Mouse (Mus musculus) urinary bladder, adult 18-20 months (tissue): ENCODE data around the gene Swsap1.

Source experiments
- DNase-seq, 2 experiments: peaks; one replicate each; pipeline ENCODE4 v3.0.0; 2022; ENCODE audit warnings: low spot score in 2 of 2, mixed read lengths in 2 of 2

Swsap1 gene

DNA sequence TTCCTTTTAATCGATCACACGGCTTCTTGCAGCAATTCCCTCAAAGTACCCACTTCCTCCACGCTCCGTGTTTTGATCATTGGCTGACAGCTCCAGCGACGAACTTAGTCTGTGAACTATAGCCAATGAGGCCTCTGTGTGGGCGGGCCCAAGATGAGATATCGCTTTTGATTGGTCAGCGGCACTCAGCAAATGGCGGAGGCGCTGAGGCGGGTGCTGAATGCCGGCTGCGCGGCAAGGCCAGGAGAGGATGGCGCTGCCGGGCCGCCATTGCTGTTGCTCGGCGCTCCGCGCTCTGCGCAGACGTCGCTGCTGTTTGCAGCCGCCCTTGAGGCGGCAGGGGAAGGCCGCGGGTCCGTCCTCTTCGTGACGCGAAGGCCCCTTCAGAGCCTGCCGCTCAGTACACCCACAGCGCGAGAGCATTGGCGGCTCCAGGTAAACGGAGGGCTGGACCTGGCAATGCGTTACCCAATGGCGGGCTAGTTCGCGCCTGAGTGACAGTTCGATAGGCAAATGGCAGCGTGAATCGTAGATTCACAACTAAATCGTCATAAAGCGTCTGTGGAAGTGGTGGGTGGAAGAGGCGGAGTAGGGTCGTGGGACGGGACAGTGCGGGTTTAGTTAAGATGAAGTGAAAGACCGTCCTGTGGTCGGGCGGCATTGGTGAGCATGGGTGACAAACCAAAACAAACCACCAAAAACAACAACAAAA lies at the start of gene Swsap1:
Gene Swsap1 (plus strand): TSS at position 186 of the 712 bp plus-strand sequence.
- peak; percentile 96 to 99 for DNase-seq

GRCm38 (mm10) chr9:21908216-21908615 lies 47.3 kb upstream of the Swsap1 start:
- no peak for DNase-seq

- no peak for DNase-seq
Observed at GRCm38 (mm10) chr9:21909474-21910223, 45.9 kb upstream of the Swsap1 start.

DNA sequence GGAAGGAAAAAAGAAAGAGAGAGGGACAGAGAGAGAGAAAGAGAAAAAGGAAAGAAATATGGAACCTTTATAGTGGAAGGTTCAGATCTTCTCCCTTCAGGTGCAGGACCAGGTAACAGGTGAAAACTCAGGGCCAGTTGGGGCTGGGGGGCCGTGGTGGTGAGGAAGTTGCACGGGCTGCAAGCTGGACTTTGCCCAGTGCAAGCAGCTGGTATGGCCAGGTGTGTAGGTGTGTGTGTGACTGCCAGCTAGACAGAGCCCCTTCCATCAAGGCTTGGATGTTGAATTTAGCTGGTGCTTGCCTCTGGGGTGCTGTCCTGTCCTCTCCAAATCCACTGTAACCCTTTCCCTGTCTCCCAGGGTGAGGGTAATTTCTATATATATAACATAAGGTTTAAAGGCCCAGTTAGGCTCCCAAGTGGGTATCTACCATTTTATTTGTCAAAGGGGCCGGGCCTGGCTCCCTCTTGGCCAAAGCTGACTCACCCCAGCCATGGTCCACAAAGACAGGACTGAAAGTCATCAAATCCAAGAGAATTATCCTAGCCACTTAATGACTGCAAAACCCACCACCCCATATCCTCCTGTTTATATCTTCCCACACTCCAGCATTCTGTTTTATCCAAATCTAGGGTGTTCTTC lies 38.6 kb upstream of the Swsap1 start:
- DNase-seq = no peak

DNA sequence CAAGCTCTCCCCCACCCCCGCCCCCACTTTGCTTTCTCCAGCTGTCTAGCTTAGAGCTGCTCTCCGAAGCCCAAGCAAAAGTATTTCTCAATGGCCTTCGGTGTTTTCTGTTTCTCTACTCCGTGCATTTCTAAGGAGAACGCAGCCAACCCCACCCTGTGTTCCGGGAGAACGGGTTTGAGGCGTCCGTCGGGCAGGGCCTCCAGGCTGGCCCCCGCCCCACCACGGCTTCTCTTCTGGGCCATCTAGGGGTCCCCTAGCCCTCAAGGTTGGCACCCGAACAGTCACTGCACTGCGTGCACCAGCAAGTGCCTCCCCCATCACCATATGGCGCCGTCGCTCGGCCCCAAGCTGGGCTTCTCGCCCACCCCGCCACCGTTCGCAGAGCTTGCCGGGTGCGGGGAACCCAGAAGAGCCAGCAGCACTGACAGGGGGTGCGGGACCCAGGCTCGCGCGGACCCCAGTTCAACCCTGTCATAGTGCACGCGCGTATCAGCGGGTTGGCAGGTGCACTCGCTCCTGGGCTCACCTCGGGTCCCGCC lies 38.0 kb upstream of the Swsap1 start:
- DNase-seq = peak; percentile 34 to 45

DNA sequence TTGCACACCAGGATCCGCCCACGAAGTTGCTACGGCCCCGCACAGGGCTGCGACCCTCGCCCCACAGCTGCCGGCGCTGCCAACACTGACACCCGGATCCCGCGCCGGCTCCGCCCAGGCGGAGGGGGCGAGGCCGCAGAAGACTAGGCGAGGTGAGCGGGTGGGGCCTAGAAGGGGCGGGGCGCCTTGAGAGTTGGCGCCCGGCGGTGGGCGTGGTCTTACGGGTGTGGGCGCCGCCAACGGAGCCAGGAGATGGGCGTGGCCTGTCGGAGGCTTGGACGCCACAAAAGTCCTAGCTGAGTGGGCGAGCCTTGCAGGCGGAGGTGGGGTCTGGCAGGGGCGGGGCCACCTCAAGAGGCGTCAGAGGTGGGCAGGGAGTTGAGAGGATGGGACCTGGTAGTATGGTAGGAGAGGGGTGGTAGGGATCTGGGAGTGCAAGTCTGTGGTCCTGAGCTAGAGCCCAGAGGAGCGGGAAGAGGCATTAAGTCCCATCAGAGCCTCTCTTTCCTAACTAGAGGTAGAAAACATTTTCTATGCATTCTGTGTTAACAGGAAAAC lies 37.4 kb upstream of the Swsap1 start, which contains the start of gene Rab3d:
Gene Rab3d (minus strand): TSS at position 158 of the 558 bp plus-strand sequence.
- peak; percentile 94 to 96 for DNase-seq

DNA sequence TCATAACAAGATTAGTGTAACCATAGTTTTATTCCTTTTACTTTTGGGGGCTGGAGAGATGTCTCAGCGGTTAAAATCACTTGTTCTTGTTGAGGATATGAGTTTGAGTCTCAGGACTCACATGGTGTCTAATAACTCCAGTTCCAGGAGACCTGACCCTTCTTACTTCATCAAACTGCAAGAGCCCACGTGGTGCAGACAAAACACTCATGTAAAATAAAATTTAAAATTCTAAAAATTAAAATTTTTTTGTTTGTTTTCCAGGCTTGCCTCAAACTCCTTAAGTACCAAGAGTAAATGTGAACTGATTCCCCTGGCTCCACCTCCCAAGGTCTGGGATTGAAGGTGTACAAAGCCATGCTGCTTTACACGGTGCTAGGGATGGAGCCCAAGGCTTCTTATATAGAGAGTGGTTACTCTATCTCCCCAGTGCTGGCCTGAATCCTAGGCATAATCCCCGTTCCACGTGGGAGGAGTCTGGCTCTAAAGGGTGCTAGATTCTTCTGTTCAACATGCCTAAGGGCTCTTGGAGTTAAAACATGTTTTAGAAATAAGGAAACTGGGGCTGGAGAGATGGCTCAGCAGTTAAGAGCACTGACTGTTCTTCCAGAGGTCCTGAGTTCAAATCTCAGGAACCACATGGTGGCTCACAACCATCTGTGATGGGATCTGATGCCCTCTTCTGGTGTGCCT lies 36.7 kb upstream of the Swsap1 start:
- DNase-seq = no peak

DNA sequence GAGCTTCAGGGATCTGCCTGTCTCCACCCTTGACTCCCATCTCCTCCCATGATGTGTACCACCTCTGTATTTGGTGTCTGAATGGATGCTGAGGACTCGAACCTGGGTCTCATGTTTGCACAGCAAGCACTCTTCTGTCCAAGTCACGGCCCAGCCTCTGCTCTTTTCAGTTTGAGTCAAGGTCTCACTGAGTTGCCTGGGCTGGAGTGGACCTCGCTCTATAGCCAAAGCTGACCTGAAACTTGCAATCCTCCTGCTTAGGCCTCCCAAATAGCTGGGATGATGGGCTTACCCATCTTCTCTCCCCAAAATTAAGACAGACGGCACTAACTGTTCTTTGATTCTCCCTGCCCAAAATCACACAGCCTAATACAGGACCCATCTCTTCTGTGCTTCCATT lies 32.5 kb upstream of the Swsap1 start:
- DNase-seq = no peak

DNA sequence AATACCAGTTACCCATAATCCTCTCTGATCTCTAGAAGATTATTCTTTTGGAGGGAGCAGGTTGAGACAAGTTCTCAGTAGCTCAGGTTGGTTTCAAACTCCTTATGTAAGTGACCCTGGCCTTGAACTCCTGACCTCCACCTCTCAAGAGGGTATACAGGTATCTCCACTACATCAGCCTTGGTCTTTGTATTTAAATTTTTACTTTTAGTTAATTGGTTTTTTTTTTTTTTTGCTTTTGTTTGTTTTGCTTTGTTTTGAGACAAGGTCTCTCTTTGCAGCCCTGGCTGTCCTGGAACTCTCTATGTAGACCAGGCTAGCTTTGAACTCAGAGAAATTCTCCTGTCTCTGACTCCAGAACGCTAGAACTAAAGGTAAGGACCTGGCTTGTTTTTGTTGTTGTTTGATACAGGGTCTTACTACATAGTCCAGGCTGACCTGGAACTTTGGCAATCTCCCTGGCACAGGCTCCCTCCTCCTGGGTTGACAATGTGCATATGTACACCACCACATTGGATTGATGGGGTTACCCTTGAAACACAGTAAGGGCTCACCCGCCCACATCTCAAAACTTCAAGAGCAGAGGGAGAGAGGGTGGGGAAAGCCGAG lies 32.0 kb upstream of the Swsap1 start:
- no peak for DNase-seq

DNA sequence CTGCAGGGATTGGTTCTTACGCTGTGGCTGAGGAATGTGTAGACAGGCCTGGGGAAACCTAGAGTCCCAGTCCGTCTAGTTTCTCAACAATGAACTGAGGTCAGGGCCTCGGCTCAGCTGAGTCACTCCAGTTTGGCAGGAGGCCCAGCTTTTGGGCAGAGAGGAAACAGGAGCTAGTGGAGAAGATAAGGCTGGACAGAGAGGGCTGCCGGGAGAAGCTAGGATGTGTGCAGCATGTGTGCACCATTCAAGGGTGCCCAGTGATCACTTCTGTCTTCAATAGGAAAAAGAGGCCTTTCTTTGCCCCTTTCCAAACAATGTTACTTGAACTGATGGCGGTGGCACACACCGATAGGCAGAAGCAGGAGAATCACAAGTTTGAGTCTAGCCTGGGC lies 31.5 kb upstream of the Swsap1 start:
- DNase-seq = peak; percentile 71 to 95

GRCm38 (mm10) chr9:21925034-21925433 lies 30.5 kb upstream of the Swsap1 start:
- no peak for DNase-seq

DNA sequence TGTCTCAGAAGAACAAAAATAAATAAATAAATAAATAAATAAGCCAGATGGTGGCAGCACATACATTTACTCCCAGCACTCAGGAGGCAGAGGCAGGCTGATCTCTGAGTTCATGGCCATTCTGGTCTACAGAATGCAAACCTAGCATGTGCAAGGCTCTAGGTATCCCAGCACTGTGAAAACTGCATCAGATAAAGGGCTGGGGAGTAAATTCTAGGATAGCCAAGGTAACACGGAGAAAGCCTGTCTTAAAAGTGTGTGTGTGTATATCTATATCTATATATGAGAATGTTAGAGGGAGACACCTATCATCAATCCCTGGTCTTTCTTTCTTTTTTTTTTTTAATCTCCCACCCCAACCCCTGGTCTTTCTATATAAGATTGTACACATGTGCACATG lies 30.0 kb upstream of the Swsap1 start:
- no peak for DNase-seq

- no peak for DNase-seq
Observed at GRCm38 (mm10) chr9:21926155-21926554, 29.4 kb upstream of the Swsap1 start.

DNA sequence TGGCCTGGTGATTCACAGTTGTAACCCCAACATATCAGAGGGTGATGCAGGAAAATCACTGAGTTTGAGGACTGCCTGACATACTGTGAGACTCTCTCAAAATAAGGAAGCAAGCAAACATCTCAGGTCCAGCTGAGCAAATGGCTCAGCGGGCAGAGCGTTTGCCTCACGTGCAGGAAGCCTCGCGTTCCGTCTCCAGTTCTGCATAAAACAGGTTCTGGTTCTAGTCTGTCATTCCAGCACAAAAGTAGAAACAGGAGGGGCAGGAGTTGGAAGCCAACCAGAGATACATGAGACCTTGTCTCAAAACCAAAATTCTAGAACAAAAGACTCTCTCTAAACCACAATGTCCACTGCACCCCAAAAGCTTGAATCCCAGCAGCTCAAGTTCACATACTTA lies 28.8 kb upstream of the Swsap1 start:
- no peak for DNase-seq

- DNase-seq = peak; percentile 78 to 93
Observed at GRCm38 (mm10) chr9:21927208-21927753, 28.3 kb upstream of the Swsap1 start, which contains the start of the genes Ccdc159 and Tmem205. TSS of gene Ccdc159 (plus strand) at chr9:21927471. TSS of gene Tmem205 (minus strand) at chr9:21927556.

GRCm38 (mm10) chr9:21929208-21929607 lies 26.3 kb upstream of the Swsap1 start:
- no peak for DNase-seq

GRCm38 (mm10) chr9:21932006-21932405 lies 23.5 kb upstream of the Swsap1 start:
- DNase-seq = no peak

- no peak for DNase-seq
Observed at GRCm38 (mm10) chr9:21932445-21933137, 23.0 kb upstream of the Swsap1 start.

DNA sequence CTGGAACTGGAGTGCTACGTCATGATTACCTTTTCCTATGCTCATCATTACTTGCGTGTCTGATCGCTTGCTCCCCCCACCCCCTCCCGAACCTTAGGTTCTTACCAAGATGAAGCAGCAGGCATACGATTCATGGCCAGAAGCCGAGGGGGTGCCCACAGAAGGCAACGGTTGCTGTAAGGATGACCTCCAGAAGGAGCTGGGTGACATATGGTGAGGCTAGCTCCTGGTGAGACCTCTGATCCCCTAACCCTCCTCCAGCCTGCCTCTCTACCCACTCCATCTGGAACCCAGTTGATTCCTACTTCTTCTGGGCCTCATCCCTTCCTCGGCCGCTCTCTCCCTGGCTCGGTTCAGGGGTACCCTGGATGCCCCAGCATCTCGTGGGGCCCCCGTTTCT lies 21.5 kb upstream of the Swsap1 start:
- no peak for DNase-seq
